Mouse (Mus musculus): Measurements from ENCODE around the gene Mroh2a.
"Not testable (repeated sequence)": the region's sequence is repeated elsewhere in the genome, so short reads cannot be mapped to it uniquely, and the experiment has no call there.

The Mroh2a gene

GRCm38 (mm10) chr1:88218591-88218990 is 8.2 kb upstream of the Mroh2a start:
- DNase-seq (ENCODE audit: low spot score), result no peak

- no peak for DNase-seq (ENCODE audit: low spot score)
These were observed 7.7 kb upstream of the Mroh2a start for GRCm38 (mm10) chr1:88219054-88219453.

GRCm38 (mm10) chr1:88220336-88220735 is 6.5 kb upstream of the Mroh2a start:
- DNase-seq (ENCODE audit: low spot score), result peak; percentile 16

- DNase-seq (ENCODE audit: low spot score), result no peak
These were observed 4.6 kb upstream of the Mroh2a start for GRCm38 (mm10) chr1:88222216-88222615.

- DNase-seq (ENCODE audit: low spot score), result peak; percentile 5
These were observed 3.7 kb upstream of the Mroh2a start for GRCm38 (mm10) chr1:88223011-88223515.

- peak; percentile 8 for DNase-seq (ENCODE audit: low spot score)
These were observed 3.2 kb upstream of the Mroh2a start for GRCm38 (mm10) chr1:88223591-88223990.

- peak; percentile 88 for DNase-seq (ENCODE audit: low spot score)
These were observed 2.6 kb upstream of the Mroh2a start for GRCm38 (mm10) chr1:88224029-88224776.

- not testable (repeated sequence) for DNase-seq (ENCODE audit: low spot score)
These were observed 1.5 kb upstream of the Mroh2a start for GRCm38 (mm10) chr1:88225301-88225700.

- peak; percentile 9 for DNase-seq (ENCODE audit: low spot score)
These were observed 1.0 kb upstream of the Mroh2a start for GRCm38 (mm10) chr1:88225741-88226140.

- DNase-seq (ENCODE audit: low spot score), result peak; percentile 8
These were observed 696 bp downstream of the Mroh2a start for GRCm38 (mm10) chr1:88227482-88227881.

GRCm38 (mm10) chr1:88228121-88228520 is 1.3 kb downstream of the Mroh2a start:
- DNase-seq (ENCODE audit: low spot score), result peak; percentile 25

- no peak for DNase-seq (ENCODE audit: low spot score)
These were observed 2.8 kb downstream of the Mroh2a start for GRCm38 (mm10) chr1:88229566-88229965.

- DNase-seq (ENCODE audit: low spot score), result no peak
These were observed 3.2 kb downstream of the Mroh2a start for GRCm38 (mm10) chr1:88229986-88230385.

- no peak for DNase-seq (ENCODE audit: low spot score)
These were observed 3.6 kb downstream of the Mroh2a start for GRCm38 (mm10) chr1:88230421-88230820.

GRCm38 (mm10) chr1:88230981-88231802 is 4.4 kb downstream of the Mroh2a start:
- DNase-seq (ENCODE audit: low spot score), result no peak

GRCm38 (mm10) chr1:88231803-88232499 is 5.2 kb downstream of the Mroh2a start:
- DNase-seq (ENCODE audit: low spot score), result no peak

- no peak for DNase-seq (ENCODE audit: low spot score)
These were observed 6.0 kb downstream of the Mroh2a start for GRCm38 (mm10) chr1:88232664-88233380.

GRCm38 (mm10) chr1:88233421-88234247 is 6.8 kb downstream of the Mroh2a start:
- DNase-seq (ENCODE audit: low spot score), result no peak

- no peak for DNase-seq (ENCODE audit: low spot score)
These were observed 7.4 kb downstream of the Mroh2a start for GRCm38 (mm10) chr1:88234248-88234610.

- no peak for DNase-seq (ENCODE audit: low spot score)
These were observed 7.9 kb downstream of the Mroh2a start for GRCm38 (mm10) chr1:88234646-88235045.

All from urinary bladder, postnatal 14 days (tissue).